Mouse (Mus musculus): Measurements from ENCODE around the gene Arhgap42. TPM values are rescaled to one million over a fixed set of nuclear protein-coding genes. Genes with fewer than 3 reads are reported as not detected.

Gene Arhgap42
- polyA plus RNA-seq, 1 experiment: not detected

DNA sequence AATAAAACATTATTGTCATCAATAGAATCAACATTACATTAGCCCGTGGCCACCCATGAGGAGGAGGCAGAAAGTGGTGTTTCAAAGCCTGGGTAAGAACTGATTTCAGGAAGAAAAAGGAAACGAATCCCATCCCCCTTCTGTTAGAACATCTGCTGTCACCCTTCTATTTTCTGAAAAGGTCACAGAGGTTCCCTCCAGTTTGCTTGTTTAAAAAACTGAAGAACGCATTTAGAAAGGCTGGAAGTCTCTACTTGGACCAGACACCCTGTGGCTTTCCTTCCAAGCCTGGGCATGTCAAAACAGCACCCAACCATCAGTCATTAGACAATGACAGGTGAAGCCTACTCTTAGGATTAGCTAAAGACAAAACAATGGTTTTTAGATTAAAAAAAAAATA is 40.3 kb downstream of the Arhgap42 start:
- Histone ChIP-seq H3K4me3 (ENCODE audit: insufficient read depth, low read depth, low read length) (no peak overlapping the region), H3K27ac (ENCODE audit: insufficient read depth, low read depth, low read length) (no peak overlapping the region), H3K4me1 (ENCODE audit: control insufficient read depth, insufficient read depth, low read length) (no peaks in the 10 kb centered on the region)
- TF ChIP-seq CTCF (IDR thresholded peaks at IDR 0.05; ENCODE audit: insufficient read depth, low read depth, low read length) (no peak), POLR2A (IDR thresholded peaks at IDR 0.05; ENCODE audit: insufficient read depth, low read depth, low read length) (no peak)
- whole genome bisulfite sequencing: 36% methylated on average over 3 of the region's 3 CpGs

DNA sequence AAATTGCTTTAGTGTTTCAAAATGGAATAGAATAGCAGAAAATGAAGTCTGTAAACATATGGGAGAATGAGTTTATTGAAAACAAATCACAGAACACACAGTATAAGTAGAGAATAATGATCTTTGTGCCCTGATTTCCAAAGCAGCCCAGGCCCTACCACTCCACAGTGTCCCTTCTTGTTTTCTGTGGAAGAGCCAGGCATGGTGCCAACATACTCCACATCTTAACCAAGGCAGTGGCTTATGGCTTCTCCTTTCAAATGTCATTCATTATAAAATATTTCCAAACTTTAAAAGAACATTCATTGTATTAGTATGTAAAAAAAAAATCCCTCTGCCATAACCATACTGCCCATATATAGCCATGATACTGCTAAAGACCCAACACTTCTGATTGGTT is 42.9 kb downstream of the Arhgap42 start:
- TF ChIP-seq CTCF (IDR thresholded peaks at IDR 0.05; ENCODE audit: insufficient read depth, low read depth, low read length): no peak
- no peak for TF ChIP-seq POLR2A (IDR thresholded peaks at IDR 0.05; ENCODE audit: insufficient read depth, low read depth, low read length)
- Histone ChIP-seq H3K4me1 (ENCODE audit: control insufficient read depth, insufficient read depth, low read length) (no peaks in the 10 kb centered on the region), H3K4me3 (ENCODE audit: insufficient read depth, low read depth, low read length) (no peak overlapping the region), H3K27ac (ENCODE audit: insufficient read depth, low read depth, low read length) (no peak overlapping the region)

DNA sequence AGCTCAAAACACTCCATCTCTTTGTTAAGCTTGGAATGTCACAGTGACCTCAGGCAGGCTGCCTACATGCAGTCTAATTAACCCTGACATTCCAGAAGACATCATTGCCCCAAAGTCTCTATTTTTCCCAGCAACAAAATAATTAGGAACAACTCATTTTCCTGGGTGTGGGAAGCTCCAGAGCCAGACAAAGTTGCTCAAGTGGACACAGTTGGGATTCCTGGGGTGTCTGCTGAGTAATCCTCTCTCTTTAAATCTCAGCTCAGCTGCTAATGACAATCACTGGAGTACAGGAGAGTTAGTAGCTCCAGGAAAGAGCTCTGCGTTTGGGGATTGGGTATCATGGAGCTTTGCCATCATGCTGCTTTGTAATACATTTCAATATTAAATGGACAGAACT is 44.4 kb downstream of the Arhgap42 start:
- no peak overlapping the region for H3K27ac ChIP-seq (ENCODE audit: insufficient read depth, low read depth, low read length)
- H3K4me1 ChIP-seq (ENCODE audit: control insufficient read depth, insufficient read depth, low read length): no peaks in the 10 kb centered on the region
- TF ChIP-seq CTCF (IDR thresholded peaks at IDR 0.05; ENCODE audit: insufficient read depth, low read depth, low read length) (no peak), POLR2A (IDR thresholded peaks at IDR 0.05; ENCODE audit: insufficient read depth, low read depth, low read length) (no peak)
- WGBS: 25% methylated on average over 1 of the region's 1 CpGs
- H3K4me3 ChIP-seq (ENCODE audit: insufficient read depth, low read depth, low read length): no peak overlapping the region

DNA sequence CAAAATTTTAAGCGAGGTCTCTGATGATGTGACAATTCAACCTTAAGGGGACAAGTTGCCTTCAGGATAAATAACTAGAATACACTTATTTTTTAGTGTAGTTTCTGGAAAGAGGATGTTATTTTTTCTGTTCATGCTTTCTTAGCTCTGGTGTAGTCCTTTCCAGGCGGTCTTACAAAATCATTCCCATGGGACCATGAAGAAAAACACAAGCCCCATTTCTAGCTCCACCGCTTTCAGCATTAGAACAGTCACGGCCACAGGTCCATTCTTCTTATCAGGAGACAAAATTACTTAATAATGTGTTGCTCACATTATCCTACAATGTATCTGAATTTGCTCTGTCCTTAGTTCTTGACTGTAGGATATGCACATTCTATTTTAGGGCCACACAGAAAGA is 46.2 kb downstream of the Arhgap42 start:
- TF ChIP-seq POLR2A (IDR thresholded peaks at IDR 0.05; ENCODE audit: insufficient read depth, low read depth, low read length) (no peak), CTCF (IDR thresholded peaks at IDR 0.05; ENCODE audit: insufficient read depth, low read depth, low read length) (no peak)
- Histone ChIP-seq H3K4me1 (ENCODE audit: control insufficient read depth, insufficient read depth, low read length) (no peaks in the 10 kb centered on the region), H3K4me3 (ENCODE audit: insufficient read depth, low read depth, low read length) (no peak overlapping the region), H3K27ac (ENCODE audit: insufficient read depth, low read depth, low read length) (no peak overlapping the region)
- 89% methylated on average over 4 of the region's 4 CpGs for WGBS

DNA sequence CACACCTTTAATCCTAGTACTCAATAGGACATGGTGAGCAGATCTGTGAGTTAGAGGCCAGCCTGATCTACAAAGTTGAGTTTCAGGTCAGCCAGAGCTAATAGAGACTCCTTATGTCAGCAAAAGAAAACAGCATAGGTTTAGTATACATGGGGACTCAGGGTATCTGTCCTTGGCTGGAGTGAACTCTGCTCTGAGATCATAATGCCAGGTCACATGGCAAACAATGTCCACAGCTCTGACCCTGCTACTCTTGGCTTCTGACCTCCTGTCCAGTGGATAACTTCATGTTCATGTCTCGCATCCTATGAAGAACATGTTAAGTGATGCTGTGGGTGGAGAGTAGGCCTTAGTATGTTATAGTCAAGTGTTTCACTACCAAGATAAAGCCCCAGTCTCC is 48.1 kb downstream of the Arhgap42 start:
- H3K4me1 ChIP-seq (ENCODE audit: control insufficient read depth, insufficient read depth, low read length): no peaks in the 10 kb centered on the region
- TF ChIP-seq CTCF (IDR thresholded peaks at IDR 0.05; ENCODE audit: insufficient read depth, low read depth, low read length) (no peak), POLR2A (IDR thresholded peaks at IDR 0.05; ENCODE audit: insufficient read depth, low read depth, low read length) (no peak)
- no peak overlapping the region for H3K27ac ChIP-seq (ENCODE audit: insufficient read depth, low read depth, low read length)
- H3K4me3 ChIP-seq (ENCODE audit: insufficient read depth, low read depth, low read length): no peak overlapping the region
- 97% methylated on average over 1 of the region's 1 CpGs for WGBS

DNA sequence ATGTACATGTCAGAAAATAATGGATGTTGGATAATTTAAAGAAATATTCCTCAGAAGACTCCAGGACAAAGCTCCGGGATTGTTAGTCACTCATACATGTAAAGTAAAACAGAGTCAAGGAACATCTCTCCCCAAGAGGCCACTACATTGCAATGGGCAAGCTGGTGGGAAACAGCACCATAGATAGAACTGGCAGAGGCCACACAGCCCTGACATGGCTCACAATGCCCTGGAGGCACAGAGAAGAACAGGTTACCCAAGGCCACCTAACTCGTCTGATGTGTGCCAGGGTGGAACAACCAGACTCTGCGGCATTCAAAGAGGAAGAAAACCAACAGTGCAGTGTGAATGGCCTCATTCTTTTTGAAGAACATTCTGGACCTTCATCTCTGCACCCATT is 50.7 kb downstream of the Arhgap42 start:
- Histone ChIP-seq H3K4me1 (ENCODE audit: control insufficient read depth, insufficient read depth, low read length) (no peaks in the 10 kb centered on the region), H3K4me3 (ENCODE audit: insufficient read depth, low read depth, low read length) (no peak overlapping the region), H3K27ac (ENCODE audit: insufficient read depth, low read depth, low read length) (no peak overlapping the region)
- WGBS: 73% methylated on average over 3 of the region's 3 CpGs
- TF ChIP-seq CTCF (IDR thresholded peaks at IDR 0.05; ENCODE audit: insufficient read depth, low read depth, low read length) (no peak), POLR2A (IDR thresholded peaks at IDR 0.05; ENCODE audit: insufficient read depth, low read depth, low read length) (no peak)

DNA sequence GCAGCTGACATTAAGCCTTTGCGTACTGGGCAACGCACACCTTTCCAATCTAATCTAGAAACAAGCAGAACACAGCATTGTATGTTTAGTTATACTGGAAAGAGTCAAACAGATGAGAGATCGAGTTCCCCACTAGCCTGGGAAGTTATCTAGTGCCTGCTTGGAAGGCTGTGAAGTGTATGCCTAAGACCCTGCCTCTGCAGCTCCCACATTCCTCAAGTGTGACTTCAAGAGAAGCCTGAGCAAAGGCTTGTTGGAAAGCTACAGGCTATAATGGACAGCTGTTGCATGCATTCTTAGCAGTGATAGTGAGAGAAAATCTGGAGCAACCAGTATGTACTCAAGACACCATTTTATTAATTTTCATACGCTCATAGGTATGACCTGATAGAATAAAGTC is 61.2 kb downstream of the Arhgap42 start:
- Histone ChIP-seq H3K4me1 (ENCODE audit: control insufficient read depth, insufficient read depth, low read length) (no peaks in the 10 kb centered on the region), H3K4me3 (ENCODE audit: insufficient read depth, low read depth, low read length) (no peak overlapping the region), H3K27ac (ENCODE audit: insufficient read depth, low read depth, low read length) (no peak overlapping the region)
- 88% methylated on average over 4 of the region's 4 CpGs for WGBS
- TF ChIP-seq POLR2A (IDR thresholded peaks at IDR 0.05; ENCODE audit: insufficient read depth, low read depth, low read length) (no peak), CTCF (IDR thresholded peaks at IDR 0.05; ENCODE audit: insufficient read depth, low read depth, low read length) (no peak)

DNA sequence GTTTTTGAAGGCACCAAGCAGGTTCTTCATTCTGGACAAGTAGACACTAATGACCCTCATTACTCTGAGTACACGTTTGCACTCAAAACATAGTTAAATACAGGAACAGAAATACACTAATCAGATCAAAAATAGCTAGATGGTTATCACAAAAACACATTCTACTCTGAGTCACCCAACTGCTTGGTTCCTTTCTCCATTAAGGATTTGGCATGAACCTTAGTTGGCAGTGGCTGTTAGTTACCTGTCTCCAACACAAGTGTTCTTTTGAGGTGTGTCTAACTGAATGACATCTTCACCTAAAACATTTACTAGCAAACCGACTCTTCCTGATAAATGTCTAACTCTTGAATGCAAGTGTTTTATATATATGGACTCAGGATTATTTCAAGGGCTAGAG is 64.0 kb downstream of the Arhgap42 start:
- TF ChIP-seq CTCF (IDR thresholded peaks at IDR 0.05; ENCODE audit: insufficient read depth, low read depth, low read length): no peak
- TF ChIP-seq POLR2A (IDR thresholded peaks at IDR 0.05; ENCODE audit: insufficient read depth, low read depth, low read length): no peak
- H3K4me3 ChIP-seq (ENCODE audit: insufficient read depth, low read depth, low read length): no peak overlapping the region
- H3K4me1 ChIP-seq (ENCODE audit: control insufficient read depth, insufficient read depth, low read length): no peaks in the 10 kb centered on the region
- no peak overlapping the region for H3K27ac ChIP-seq (ENCODE audit: insufficient read depth, low read depth, low read length)
- WGBS: 76% methylated on average over 2 of the region's 2 CpGs

DNA sequence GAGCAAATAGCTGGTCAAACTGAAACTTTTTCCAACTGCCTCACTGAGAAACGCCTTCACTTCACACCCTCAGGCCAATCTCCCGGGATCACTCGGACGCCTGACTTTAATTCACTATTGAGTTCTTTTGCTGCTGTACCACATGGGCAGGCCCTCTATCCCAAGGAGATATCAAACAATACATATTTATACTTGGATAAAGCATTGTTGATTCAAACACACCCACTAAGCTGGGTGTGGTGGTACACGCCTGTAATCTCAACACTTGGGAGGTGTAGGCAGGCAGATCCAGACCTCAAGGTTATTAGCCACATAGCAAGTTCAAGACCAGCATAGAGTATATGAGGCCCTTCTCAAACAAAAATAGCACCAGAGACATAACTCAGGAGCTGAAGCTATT is 64.7 kb downstream of the Arhgap42 start:
- 86% methylated on average over 5 of the region's 5 CpGs for WGBS
- no peak overlapping the region for H3K27ac ChIP-seq (ENCODE audit: insufficient read depth, low read depth, low read length)
- H3K4me1 ChIP-seq (ENCODE audit: control insufficient read depth, insufficient read depth, low read length): no peaks in the 10 kb centered on the region
- no peak overlapping the region for H3K4me3 ChIP-seq (ENCODE audit: insufficient read depth, low read depth, low read length)
- no peak for TF ChIP-seq POLR2A (IDR thresholded peaks at IDR 0.05; ENCODE audit: insufficient read depth, low read depth, low read length)
- no peak for TF ChIP-seq CTCF (IDR thresholded peaks at IDR 0.05; ENCODE audit: insufficient read depth, low read depth, low read length)

DNA sequence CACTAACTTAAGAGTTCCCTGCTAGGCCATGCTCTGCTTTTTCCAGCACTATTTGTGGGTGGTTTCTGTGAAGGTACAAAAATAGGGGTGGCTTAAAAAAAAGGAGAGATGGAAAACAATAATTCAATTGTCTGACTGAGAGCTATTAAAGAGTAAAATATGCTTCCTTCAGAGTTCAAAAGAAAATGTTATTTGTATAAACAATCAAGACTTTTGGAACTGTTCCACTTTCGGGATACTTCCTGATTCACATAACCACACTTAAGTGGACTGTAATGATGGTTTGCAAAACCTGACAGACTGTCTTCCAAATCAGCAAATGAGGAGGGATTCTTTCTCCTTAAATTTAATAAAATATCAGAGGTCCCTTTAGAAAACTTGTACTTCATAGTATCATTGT is 65.8 kb downstream of the Arhgap42 start:
- H3K27ac ChIP-seq (ENCODE audit: insufficient read depth, low read depth, low read length): no peak overlapping the region
- no peaks in the 10 kb centered on the region for H3K4me1 ChIP-seq (ENCODE audit: control insufficient read depth, insufficient read depth, low read length)
- no peak overlapping the region for H3K4me3 ChIP-seq (ENCODE audit: insufficient read depth, low read depth, low read length)
- WGBS: 69% methylated on average over 1 of the region's 1 CpGs
- TF ChIP-seq POLR2A (IDR thresholded peaks at IDR 0.05; ENCODE audit: insufficient read depth, low read depth, low read length): no peak
- no peak for TF ChIP-seq CTCF (IDR thresholded peaks at IDR 0.05; ENCODE audit: insufficient read depth, low read depth, low read length)
